Mouse (Mus musculus) testis, adult 2 months (tissue): ENCODE results near the gene Fuz. TPM values are rescaled to one million over a fixed set of nuclear protein-coding genes. Genes with fewer than 3 reads are reported as not detected.

Experiments
- H3K27ac ChIP-seq: fragments of 200-500 bp; 2 replicates; pipeline ENCODE4 v1.5.1; 2012; ENCODE audit warnings: low read depth, low read length; ENCODE audit not compliant: control insufficient read depth, insufficient read depth
- H3K27me3 ChIP-seq: fragments of 200-500 bp; 2 replicates; pipeline ENCODE4 v1.6.1; 2012; ENCODE audit warnings: mild to moderate bottlenecking, low read length, moderate library complexity; ENCODE audit not compliant: control insufficient read depth, insufficient read depth
- H3K36me3 ChIP-seq: fragments of 200-500 bp; 2 replicates; pipeline ENCODE4 v1.6.1; 2012; ENCODE audit warnings: mild to moderate bottlenecking, low read length; ENCODE audit not compliant: control insufficient read depth, insufficient read depth
- H3K4me1 ChIP-seq: fragments of 200-500 bp; 2 replicates; pipeline ENCODE4 v1.6.1; 2012; ENCODE audit warnings: low read length; ENCODE audit not compliant: control insufficient read depth, insufficient read depth
- H3K4me3 ChIP-seq: fragments of 200-500 bp; 2 replicates; pipeline ENCODE4 v1.5.1; 2012; ENCODE audit warnings: low read depth, mild to moderate bottlenecking, low read length, moderate library complexity, mixed read lengths; ENCODE audit not compliant: control insufficient read depth
- CTCF ChIP-seq: fragments of 200-500 bp; IDR thresholded peaks from 2 replicates; pipeline ENCODE4 v1.5.1; 2012; ENCODE audit warnings: low read depth, mild to moderate bottlenecking, inconsistent platforms, low read length, moderate library complexity; ENCODE audit not compliant: control insufficient read depth, insufficient read depth, insufficient replicate concordance
- POLR2A ChIP-seq: fragments of 200-500 bp; IDR thresholded peaks from 2 replicates; pipeline ENCODE4 v1.6.1; 2012; ENCODE audit warnings: low read depth, mild to moderate bottlenecking, inconsistent platforms, low read length, moderate library complexity; ENCODE audit not compliant: control insufficient read depth
- polyA plus RNA-seq: library from polyadenylated mRNA; depleted of rRNA; stranded (reverse); fragments of >200 nt; gene quantifications from 2 replicates; pipeline ENCODE4 v1.2.3, GENCODE M21; 2012

Gene Fuz
- polyA plus RNA-seq, 1 experiment = 40.0 TPM

DNA sequence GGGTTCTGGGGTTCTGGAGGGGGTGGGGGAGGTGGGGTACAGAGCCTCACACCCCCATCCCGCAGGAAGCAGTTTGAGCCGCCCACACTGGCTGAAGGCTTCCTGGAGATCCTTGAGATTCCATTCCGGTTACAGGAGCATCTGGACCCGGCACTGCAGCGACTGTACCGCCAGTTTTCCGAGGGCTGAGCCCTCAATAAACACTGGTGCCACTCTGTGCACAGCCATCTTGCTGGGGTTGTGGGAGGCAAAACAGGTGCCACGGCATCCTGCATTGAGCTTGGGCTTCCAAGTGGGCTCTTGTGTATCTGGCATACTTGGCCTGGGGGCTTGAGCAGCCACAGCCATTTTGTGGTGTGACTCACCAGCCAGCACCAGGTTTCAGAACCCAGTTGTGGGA, 33.4 kb upstream of the Fuz start:
- Histone ChIP-seq H3K4me3 (no peak overlapping the region), H3K27me3 (no peaks in the 10 kb centered on the region), H3K27ac (no peak overlapping the region), H3K4me1 (peaks cover 25% of the 10 kb centered on the region), H3K36me3 (no peaks in the 10 kb centered on the region)
- TF ChIP-seq CTCF (no peak), POLR2A (no peak)

DNA sequence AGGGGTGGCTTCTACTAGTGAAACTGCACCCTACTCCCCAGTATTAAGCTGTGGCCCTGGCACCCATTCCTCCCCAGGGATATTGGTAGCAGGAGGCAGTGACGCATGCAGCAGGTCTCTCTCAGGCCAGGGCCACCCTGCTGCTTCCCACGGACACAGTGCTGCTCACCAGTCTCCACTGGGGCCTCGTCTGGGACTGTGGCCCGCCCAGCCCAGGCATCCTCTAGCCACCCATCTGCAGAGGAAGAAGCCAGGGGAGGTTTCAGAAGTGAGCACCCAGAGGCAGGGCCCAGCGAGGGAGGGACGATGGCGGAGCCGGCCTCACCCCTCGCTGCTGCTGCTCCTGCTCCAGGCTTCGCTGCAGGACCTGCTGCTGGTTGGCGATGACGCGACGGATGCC, 32.7 kb upstream of the Fuz start:
- TF ChIP-seq CTCF = no peak
- TF ChIP-seq POLR2A = no peak
- no peak overlapping the region for H3K4me3 ChIP-seq
- H3K36me3 ChIP-seq = no peaks in the 10 kb centered on the region
- H3K4me1 ChIP-seq = peaks cover 18% of the 10 kb centered on the region
- H3K27ac ChIP-seq = no peak overlapping the region
- H3K27me3 ChIP-seq = no peaks in the 10 kb centered on the region

DNA sequence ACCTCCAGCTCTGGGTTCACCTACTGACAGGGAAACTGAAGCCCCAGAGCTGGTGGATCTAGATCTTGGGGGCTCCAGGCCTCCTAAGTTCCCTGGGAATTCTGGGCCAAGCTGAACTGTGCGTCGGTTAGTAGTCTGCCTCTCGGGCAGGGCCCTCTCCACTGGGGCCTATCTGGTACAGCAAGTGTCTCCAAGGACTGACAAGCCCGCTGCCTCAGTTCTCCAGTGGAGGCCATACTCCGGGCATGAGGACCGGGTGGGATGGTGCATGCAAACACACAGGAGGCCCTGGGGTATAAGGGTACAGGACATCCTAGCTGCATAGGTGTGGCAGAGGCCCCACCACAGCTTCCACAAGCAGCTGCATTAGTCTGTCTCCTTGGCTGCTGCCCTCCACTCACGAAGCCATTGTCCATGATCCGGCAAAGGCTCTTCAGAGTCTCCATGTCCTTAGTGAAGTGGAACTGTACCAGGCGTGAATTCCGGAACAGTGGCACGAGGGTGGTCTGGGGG, 31.8 kb upstream of the Fuz start:
- Histone ChIP-seq H3K27me3 (no peaks in the 10 kb centered on the region), H3K27ac (no peak overlapping the region), H3K36me3 (no peaks in the 10 kb centered on the region), H3K4me1 (peaks cover 18% of the 10 kb centered on the region), H3K4me3 (no peak overlapping the region)
- no peak for TF ChIP-seq CTCF
- peak; percentile 27; the same call in 1 of the 2 replicates for TF ChIP-seq POLR2A

DNA sequence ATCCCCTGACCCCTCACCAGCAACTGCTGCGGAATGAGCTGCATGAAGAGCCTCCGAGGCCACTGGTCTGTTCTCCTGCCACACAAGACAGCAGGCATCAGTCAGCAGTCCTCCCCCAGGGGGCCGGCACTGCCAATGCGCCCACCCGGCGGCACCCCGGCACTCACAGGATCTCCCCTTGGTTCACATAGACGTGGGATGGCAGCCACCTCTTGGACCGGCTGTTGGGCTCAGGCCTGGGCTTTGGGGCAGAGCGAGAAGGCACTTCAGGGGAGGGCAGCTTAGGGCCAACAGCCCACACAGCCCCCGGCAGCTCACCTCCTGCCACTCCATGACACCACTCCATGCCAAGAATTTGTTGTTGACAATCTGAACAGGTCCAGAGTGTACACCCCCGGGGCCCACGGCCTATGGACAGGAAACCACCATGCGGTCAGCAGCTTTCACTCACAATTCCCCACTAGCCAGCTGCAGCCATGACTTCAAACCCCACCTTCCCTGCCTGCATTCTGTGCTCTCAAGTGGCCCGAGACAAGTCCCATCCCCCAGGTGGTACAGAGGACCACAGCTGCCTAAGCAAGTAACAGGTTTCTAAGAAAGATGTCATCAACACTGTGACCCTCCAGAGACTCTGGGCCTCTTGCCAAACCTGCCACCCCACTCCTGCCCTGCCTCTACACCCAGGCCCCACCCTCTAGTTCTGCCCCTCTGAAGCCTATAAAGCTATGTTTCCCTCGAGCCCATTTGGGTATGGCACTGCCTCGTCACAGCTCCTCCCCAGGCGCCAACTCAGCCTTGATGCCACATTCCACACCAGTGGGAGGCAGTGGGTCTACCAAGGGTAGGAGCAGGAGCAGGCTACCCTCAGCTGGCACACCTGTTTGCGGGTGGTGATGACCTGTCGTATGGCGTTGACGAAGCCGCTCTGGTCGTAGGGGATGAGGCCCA, 31.0 kb upstream of the Fuz start:
- Histone ChIP-seq H3K4me3 (no peak overlapping the region), H3K27me3 (no peaks in the 10 kb centered on the region), H3K4me1 (peaks cover 20% of the 10 kb centered on the region), H3K36me3 (no peaks in the 10 kb centered on the region), H3K27ac (no peak overlapping the region; the same call in 1 of the 2 replicates)
- TF ChIP-seq CTCF (no peak), POLR2A (no peak)

DNA sequence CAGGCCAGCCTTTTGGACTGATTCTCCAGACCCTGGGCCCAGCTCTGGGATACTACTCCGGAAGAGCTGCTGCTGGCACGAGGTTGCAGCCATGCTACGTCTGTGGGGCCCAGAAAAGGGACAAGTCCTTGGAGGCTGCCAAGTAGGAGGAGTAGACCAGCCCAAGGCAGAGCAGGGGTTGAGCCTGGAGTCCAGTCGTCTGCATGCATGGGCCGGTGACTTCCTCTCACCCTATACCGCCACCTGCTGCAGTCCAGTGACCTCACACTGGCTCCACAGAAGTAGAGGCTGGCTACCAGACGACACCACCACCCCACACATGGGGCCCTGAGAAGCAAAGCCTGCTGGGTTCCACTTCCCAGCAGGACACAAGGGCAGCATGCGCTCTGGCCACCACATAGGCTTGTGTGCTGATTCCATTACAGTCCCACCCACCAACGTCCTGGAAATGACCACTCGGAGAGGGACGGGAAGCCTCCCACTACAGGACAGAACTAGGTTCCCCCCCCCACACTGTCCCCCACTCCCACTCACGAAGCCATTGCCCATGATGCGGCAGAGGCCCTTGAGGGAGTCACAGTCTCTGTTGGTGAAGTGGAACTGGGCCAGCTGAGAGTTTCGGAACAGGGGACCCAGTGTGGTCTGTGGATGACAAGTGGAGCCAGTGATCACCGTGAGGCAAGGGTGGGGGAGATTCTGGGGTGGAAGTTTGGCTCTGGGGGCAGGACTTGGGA, 29.4 kb upstream of the Fuz start:
- peaks cover 23% of the 10 kb centered on the region for H3K4me1 ChIP-seq
- H3K4me3 ChIP-seq = no peak overlapping the region
- H3K27ac ChIP-seq = peak overlapping the region; percentile 46
- H3K27me3 ChIP-seq = no peaks in the 10 kb centered on the region
- H3K36me3 ChIP-seq = no peaks in the 10 kb centered on the region
- TF ChIP-seq POLR2A = 0 out of 2 replicates have a peak, but pooled peaks have one; percentile 26
- TF ChIP-seq CTCF = peak; percentile 16; the same call in 1 of the 2 replicates

DNA sequence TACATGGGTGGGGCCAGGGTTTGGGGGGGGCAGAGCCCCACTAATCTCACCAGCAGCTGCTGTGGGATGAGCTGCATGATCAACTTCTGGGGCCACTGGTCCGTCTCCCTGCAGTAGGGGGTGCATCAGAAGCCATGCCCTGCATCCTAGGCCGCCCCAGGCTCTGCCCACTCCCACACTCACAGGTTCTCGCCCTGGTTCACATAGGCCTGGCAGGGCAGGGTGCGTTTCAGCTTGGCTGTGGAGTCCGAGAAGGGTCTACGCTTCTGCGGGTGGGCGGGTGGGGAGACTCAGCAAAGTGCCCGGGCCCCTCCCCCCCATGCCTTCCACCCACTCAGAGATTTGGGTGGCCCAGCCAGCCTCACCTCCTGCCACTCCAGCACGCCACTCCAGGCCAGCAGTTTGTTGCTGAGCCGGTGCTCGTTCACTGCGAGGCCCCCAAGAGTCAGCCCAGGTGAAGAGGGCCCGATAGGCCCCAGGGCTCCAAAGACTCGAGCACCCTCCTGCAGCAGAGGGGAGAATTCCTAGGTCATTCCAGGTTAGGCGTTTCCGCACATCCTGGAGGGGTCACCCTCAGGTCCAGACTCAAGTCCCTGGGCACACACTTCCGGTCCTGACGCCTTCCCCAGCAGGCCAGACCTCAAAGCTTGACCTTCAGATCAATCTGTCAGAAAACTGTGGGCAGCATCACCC, 28.7 kb upstream of the Fuz start:
- Histone ChIP-seq H3K4me1 (peaks cover 23% of the 10 kb centered on the region), H3K4me3 (no peak overlapping the region), H3K27ac (no peak overlapping the region), H3K36me3 (no peaks in the 10 kb centered on the region), H3K27me3 (no peaks in the 10 kb centered on the region)
- TF ChIP-seq CTCF (no peak), POLR2A (no peak)

DNA sequence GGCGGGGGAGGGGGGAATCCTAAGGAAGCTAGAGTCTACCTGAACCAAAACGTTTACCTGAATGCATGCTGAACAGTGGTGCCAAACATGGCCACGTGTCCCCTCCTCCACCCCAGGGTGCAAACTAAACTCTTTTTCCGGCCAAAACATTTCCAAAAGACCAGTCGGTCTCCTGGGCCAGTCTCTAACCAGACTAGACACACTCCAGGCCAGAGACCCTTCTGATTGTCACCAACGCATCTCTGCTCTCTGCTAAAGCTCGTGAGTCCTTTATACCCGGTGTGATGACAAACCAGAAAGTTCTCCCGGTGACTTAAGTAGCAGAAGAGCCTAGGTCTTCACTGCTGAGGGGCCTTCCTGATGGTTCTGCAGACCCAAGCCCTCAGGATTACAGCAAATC, 28.1 kb upstream of the Fuz start:
- no peaks in the 10 kb centered on the region for H3K27me3 ChIP-seq
- no peak overlapping the region for H3K27ac ChIP-seq
- H3K36me3 ChIP-seq = no peaks in the 10 kb centered on the region
- H3K4me1 ChIP-seq = peaks cover 23% of the 10 kb centered on the region
- TF ChIP-seq POLR2A (no peak), CTCF (no peak)
- H3K4me3 ChIP-seq = peak overlapping the region; percentile 28
